Mouse (Mus musculus): ENCODE measurements at regions not wholly inside any gene's neighbourhood (a gene's known extent, or its start where the extent isn't known, plus 50 kb on each side); places are given as distances from the start of the nearest gene placed in this dataset.
A peak's percentile ranks its signal among the peaks of the same experiment; 100 is the strongest.

DNA sequence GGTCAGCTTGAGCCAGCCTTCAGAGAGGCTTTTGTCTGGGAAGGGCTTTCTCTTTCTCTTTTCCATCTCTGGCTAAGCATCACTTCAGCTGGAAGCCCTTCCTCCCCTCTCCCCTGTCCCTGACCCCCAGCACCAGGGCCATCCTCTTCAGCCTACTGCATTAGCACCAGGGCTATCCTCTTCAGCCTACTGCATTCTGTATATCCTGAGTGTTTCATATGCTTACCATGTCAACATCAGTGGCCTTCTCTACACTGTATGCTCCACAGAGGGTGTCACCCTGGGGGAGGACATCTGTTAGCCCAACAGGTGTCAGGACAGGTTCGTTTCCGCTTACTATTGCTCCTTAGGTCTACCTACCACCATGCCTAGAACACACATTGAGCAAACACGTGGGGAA, 282.5 kb downstream of the Rps24 start:
- DNase-seq (ENCODE audit: low spot score in 2 of 2), result no peak

DNA sequence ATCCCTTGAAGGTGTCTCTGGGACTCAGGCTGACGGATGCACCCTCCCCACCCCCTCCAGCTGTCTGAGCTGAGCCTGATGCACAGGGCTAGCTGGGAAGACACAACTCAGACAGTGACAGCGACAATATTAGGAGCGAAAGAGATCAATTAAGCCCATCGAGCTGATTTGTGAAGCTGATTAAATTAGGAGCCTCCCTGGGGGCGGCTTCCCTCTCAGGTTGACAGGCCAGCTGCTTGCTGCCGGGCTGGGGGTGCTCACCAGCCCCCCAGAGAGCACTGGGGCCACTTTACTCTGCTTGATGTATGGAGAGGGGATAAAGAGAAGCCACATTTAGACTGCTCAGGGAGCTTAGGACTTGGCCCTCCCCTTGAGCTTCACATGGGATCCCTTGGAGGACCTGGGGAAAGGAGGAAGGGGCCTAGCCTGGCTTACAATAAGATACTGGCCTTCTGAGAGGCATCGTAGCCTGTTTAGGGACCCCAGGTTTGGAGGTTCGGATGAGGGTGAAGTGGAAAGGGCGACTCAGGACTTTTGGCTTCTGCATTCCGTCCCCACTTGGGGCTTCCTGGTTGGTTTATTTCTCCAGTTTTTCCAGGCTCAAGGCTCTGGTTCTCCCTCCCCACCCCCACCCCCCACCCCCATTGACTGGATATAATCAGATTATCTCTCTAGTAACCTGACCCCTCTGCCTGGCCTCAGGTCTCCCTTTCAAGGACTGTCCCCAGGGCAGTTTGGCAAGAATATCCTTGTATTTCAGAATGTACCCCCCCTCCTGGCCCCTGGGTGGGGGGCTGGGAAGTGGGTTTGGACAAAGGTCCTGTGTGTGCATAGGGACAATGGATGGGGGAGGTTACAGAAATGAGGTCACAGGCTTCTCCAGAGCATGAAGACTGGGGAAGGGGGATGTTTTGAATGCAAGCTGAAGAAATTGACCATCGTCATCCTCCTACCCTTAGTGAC, 283.4 kb downstream of the Rps24 start:
- no peak for DNase-seq (ENCODE audit: low spot score in 2 of 2)

DNA sequence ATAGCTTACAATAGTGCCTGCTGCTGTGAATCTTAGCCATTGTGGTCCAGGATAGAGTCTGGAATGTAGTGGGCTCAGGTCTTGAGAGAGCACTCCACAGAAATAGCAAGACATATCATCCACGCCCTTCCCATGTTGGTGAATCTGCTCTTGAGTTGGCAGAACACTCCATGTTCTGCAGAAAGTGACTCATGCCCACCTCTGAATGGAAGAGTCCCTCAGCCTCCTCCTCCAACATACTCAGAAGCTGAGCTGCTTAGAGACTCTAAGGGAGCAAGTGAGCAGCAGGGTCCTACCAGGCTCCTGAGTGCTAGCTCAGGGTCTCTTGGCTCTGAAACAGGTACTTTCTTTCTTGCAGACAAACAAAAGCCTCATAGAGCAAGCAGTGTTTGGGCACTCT, 284.7 kb downstream of the Rps24 start:
- DNase-seq (ENCODE audit: low spot score in 2 of 2), result no peak

DNA sequence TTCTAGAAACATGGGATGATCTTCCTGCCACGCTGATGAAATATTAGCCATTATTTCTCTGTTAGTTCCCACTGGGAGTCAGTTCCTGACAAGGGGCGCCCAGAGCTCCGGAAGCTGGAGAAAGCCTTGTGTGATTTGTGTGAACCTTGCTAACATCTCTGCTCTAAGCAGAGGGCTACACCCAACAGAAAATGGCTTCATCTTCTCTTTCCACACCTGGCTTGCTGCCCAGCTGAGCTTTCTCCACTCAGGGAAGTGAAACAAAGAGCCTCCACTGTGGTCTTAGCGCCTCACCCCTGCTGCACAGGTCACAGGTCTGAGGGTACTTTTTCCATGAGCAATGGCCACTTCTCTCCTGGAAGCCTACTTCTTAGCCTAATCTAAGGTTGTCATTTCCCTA, 285.2 kb downstream of the Rps24 start:
- DNase-seq (ENCODE audit: low spot score in 2 of 2), result no peak

DNA sequence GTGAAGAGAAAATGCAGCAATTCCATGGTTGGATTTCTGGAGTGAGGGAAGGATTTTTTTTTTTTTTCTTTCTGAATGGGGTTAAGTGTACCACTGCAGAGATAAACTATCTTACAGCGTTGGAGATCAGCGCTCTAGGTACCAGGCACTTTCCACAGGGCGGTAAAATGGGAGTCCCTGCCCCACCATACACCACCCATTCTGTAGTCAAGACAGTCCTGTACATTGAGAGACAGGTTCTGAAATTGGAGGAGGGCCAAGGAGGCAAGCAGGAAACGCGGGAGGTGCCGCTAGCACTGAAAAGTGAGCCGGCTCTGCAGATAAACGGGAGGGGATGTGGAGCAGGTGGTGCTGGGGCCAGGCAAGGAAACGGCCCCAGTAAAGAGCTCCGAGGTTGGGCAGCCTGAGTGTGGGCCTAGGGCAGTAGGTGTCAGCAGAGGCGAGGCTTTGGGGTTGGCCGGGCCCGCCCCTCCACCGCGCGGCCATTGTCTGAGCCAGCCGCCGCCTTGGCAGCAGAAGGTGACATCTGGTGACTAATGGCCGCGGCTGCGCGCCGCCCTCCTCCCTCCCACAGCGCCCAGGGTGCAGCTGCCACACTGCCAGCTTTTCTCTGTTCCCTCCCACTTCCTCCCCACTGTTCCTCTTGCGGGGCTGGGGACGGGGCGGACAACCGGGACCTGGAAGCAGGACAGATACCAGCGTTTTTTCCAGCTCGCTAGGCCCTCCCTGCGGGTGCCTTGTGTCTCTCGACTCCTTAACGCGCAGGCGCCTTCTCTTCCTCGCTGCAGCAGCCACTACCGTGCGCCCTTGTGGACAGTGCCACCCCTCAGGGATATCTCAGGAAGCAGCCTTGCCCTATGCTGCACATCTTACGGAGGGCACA, 292.1 kb downstream of the Rps24 start:
- peak; percentile 84 to 92 for DNase-seq (ENCODE audit: low spot score in 2 of 2)

DNA sequence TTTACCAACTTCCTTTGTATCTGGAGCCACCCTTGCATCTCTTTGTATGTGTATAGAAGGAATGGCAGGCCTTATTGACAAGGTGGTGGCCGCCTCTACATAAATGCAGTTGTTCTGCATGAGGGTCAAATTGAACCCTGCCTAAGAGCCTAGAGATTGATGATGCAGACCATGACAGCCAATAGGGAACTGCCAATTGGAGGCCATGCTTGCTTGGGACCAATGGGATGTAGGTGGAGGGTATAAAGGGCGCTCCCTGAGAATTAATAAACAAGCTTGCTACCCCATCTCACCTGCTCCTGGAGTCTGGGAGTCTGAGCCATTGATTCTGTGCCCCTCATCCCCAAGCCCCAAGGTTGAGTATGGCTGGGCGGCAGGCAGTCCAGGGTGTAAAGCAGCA, 294.7 kb downstream of the Rps24 start:
- no peak for DNase-seq (ENCODE audit: low spot score in 2 of 2)

DNA sequence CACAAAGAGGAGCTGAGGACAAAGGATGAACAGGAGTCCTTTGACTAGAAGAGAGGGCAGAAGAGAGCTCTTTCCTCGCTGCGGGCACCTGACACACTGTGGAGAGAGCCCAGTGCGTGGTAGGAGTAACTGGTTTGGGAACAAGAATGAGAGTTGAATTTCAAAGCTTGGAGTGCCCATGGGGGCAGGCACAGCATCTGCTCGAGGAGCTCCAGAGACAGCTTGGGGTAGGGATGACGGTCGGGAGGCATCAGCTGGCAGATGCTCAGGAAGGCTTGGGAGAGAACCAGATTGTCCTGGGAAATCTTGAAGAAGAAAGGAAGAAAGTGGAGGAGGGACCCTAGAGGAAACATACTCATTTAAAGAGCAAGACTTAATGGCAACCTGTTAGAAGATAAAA, 297.0 kb downstream of the Rps24 start:
- no peak for DNase-seq (ENCODE audit: low spot score in 2 of 2)

DNA sequence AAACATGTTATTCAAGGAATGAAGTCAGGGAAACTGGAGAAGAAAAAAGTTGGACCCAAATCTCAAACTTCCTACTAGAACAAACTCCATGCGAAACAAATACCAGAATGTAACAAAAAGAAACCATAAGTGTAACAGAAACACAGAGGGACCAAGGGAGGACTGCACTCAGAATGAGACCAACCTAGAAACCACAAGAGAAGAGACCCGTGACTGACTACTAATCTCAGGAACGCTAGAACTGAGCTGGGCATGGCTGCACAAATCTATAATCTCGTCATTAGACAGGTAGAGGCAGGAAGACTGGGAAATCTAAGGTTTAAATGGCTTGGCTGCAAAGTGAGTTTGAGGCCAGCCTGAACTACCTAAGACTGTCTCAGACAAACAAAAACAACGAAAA, 298.5 kb downstream of the Rps24 start:
- DNase-seq (ENCODE audit: low spot score in 2 of 2), result no peak

DNA sequence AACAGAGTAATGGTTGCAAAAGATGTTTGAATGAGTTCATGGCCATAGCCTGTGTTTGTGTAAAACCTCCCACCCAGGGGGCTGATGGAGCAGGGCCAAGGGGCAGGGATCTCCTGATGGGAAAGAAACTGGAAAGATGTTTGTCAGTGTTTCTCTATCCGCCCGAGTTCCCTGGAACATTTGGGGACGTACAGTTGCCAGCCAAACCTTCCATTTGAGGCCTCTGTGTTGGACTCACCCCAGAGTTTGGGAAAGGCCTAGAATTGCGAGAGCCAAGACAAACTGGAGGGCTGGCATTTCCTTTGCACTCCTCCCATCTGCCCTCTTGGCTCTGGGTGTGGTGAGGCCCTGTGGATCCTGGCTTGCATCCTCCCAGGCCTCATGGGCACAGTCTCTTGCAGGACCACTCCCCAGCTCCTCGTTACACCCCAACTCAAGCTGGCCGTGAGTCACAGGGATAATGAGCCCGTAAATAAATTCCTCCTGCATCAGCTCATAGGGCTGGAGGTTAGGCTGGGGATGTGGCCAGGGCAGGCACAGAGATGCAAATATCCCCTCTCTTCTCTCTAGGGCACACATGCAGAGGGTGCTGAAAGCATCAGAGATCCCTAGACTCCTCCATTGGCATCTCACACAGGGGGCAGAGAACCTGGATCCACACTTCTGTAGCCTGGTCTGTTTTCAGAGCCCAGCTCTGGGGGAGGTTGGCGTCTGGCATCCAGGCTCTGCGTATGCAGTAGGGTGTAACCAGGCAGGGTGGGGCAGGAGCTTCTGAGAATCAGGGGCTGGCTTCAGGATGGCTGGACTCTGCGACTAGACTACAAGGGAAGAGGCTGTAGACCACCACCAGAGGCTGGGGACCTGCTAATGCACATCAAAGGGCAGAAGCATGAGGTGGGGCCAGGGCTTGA, 306.7 kb downstream of the Rps24 start:
- peak in 1 of 2 experiments; percentile 77 for DNase-seq (ENCODE audit: low spot score in 2 of 2)

DNA sequence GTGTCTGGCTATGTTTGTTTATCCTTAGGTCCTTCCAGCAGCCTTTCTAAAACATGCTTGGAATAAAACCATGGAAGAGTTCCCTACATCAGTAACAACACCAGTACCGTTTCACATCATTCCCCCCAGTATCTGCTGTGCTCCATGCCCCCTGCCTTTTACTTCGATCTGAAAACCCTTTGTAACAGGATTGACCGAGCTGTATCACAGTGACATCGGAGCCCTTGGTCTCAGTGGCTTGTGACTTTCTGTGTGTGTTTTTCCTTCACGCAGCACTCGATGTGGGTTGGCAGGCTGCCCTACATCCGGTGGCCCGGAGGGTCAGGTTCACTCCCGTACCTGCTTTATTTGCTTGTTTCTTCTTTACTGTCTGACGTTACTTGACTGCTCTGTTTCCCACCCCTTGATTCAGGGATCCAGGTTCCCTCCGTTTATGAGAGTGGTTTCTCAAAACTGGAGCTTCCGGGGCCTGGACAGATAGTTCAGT, 307.5 kb downstream of the Rps24 start:
- DNase-seq (ENCODE audit: low spot score in 2 of 2), result no peak

DNA sequence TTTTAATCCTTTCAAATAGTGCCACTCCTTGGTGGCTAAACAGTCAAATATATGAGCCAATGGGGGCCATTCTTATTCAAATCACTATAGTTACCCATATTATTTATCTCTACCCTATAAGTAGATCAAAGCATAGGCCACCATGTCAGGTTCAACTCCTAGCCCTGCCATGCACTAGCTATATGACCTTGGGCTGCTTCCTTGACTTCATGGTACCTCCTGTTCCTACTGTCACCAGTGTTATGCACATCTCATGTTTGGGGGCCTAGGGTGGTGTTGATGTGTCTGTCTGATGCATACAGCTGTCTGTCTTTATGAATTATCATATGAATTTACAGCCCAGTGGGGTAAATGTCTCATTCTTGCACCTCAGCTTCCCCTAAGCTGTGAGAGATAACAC, 310.6 kb downstream of the Rps24 start:
- no peak for DNase-seq (ENCODE audit: low spot score in 2 of 2)

DNA sequence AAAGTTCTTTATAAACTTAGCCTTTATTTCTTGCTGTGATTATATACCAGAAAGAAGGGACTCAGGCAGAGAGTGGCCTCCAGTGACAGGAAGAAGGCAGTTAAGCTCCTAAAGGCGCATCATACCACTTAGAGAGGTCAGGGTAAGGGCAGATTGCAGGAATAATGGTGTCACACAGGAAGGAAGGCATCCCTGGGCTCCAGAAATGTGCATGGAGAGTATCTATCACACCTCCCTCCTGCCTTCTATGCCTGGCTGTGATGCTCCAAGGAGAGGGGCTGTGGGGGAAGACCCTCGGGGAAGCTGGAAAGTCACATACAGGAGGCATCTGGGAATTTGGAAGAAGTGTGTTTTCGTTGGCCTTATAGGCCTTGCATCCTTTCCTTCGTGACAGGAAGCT, 311.1 kb downstream of the Rps24 start:
- no peak for DNase-seq (ENCODE audit: low spot score in 2 of 2)

DNA sequence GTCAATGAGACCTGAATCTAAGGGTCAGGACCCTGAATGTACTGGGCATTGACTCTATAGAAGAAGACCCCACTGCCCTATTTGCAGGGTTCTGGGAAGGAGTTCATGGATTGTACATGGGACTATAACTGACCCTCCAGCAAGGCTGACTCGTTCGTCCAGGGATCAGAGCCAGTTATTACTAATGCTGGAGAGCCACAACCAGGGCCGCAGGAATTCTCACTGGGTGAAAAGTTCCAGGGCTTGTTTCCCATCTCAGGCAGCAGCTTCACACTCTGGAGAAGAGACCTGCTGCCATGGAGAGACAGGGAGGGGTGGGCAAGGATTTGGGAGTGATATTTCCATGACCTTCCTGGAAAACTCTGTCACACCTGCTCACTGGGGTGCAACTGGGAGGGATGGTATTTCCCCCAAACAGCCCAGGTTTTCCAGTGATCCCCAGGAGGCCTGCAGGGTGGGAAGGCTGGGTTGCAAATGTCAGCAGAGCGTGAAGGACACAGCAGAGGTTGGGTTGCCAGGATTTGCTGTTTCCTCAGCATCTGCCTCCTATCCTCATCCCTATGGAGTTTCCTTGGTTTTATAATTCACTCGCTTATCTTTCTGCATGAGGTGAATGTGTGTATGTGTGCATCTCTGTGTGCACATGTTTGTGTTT, 316.2 kb downstream of the Rps24 start:
- DNase-seq (ENCODE audit: low spot score in 2 of 2), result no peak

DNA sequence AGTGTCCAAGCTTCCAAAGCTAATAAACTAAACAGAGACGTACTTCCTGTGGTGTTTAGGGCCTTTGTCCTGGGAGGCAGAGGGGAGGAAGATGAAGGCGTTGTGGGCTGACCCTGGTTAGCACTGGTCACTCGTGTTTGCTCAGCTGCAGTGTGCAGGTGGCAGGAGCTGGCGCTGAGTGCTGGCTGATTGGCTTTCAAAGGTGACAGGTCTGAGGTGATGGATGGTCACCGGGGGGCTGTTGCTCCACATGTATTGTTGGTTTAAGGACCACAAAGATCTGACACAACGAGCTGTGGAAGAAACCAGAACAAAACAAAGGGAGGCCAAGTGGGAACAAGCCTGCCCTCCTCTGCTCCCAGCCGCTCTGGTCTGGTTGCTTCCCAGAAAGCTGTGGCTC, 320.1 kb downstream of the Rps24 start:
- DNase-seq (ENCODE audit: low spot score in 2 of 2), result no peak

DNA sequence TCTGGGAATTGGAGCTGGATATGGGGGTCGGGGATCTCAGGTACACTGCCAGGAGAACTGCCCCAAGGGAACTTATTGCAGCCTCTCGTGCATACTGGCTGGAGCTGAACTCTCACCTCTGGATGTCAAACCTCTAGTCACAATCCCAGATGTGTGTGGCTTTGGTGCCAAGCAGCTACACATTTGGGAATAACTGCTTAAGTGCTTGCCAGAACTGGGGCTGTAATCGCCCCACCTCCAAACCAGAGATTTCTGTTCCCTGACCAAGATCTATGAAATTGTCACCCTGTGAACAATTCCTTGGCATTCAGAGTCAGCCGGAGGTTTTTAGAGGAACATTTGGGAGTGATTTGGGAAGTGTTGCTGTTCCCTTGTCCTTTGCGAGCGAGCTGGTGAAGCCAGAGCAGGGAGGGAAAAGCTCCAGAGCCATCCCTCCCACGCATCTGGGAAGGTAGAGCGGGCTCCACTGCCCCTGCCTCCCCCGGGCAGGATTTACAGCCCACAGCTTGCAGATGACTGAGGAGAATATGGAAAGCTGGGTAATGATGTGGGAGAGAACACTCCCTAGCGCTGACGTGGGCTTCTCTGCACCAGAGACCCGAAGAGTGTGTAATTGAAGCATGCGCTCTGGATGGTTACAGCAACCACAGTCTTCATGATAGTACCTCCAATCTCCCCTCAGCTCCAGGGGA, 336.1 kb downstream of the Rps24 start:
- DNase-seq (ENCODE audit: low spot score in 2 of 2), result no peak

DNA sequence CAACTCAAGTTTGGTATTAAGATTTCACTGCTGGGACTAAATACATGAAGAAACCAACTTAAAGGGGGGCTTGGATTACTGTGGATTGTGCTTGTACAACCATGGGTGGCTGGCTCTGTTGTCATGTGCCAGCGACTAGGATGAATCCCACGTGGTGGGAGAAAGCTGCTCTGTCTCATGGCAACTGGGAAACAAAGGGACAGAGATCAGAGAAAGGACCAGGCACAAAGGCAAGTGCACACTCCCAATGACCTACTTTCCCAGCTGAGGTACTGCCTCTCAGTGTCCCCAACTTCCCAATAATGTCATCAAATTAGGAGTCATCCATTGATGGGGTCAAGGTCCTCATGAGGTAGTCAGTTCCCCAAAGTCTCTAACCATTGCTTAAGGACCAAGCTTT, 337.4 kb downstream of the Rps24 start:
- no peak for DNase-seq (ENCODE audit: low spot score in 2 of 2)

DNA sequence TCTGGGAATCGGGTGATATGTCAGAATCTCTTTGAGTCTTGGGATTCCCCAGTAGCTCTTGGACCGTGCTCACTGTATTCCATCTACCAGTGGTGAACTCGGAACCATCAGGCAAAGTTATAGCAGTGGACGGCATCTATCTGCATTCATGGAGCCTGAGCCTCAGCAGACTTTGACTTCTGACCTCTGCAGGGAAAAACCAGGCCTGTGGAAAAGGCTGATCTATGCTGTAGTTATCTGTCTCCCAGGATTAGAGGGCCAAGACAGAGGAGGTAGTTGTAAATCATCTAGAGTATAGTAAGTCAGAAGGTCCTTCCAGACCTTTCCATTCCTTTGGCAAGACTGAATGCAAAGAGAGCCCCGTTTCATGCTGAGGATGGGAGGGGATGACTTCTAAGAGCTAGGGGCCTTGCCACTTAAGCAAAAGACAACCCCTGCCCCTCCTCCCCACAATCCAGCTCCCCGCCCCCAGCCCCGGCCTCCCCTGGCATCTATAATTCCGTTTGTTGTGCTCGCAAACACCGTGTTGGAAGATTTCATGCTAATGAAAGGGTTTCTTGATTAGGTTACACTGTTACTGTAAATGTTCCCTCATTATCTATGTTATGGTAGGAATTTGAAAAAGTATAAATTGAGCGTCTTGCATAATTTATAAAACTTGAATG, 338.9 kb downstream of the Rps24 start:
- DNase-seq (ENCODE audit: low spot score in 2 of 2), result no peak

DNA sequence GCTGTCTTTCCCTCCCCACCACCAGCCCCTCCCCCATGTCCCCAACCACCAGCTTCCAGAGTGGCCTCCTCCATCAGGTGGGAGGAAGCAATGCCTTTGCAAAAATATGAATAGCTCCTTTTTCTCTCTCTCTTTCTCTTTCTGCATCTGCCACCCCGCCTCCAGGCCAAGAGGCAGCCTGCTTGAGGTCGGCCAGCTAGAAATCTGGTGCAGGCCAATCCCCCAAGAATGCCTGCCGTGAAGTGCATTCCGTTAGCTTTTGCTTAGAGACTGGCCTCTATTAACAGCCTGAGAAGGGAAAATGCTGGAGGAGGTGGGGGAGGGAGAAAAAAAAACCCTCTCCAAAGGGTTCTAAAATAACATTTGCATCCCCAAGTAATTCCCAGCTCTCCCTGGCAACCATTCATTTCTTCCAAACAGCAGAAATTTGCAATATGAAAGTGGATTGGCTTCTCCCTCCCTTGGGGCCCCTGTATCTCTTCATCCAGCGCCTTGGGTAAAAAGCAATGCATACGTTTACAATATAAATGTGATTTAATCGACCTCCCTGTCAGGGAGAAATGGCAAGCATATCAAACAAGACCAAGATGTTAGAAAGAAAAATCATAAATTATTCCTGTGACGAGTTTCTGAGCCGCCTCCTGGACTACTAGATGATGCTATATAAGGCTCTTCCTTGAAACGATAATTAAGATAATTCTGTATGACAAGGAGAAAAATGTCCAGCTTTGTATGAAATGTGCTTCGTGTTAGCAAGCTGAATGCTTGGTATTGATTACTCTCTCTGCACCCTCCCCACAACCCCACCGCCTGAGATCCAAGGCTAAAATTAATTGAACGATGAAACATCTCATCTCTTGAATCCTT, 339.8 kb downstream of the Rps24 start:
- DNase-seq (ENCODE audit: low spot score in 2 of 2), result peak in 1 of 2 experiments; percentile 42

Measured in cerebellum, postnatal 4 days (tissue).